Comparison of ENCODE assay signal across 9 mouse cellular contexts in genomic region chr1:136260635-136261238, GRCm38 (mm10). TPM values are rescaled to one million over a fixed set of nuclear protein-coding genes. Genes with fewer than 3 reads are reported as not detected.
DNase-seq lines count a peak whose midpoint lies in the region; ATAC-seq and TF ChIP-seq lines count a peak whose summit lies in the region.
"Had no signal": no experiment of that assay in that cellular context is flagged by ENCODE, and none has a peak within 500 bp of the region (broad histone marks: within the 10 kb centered on the region; RNA-seq: fewer than 3 reads in every experiment).

Gpr25 (minus strand) TSS chr1:136260873.

- TF ChIP-seq EP300 in heart, adult 2 months (IDR thresholded peaks at IDR 0.05; ENCODE audit: insufficient read depth, low read depth, low read length) = no peak
- TF ChIP-seq EP300 in stomach, postnatal 0 days (optimal IDR thresholded peaks at IDR 0.05) = no peak

- TF ChIP-seq POLR2A in heart, adult 2 months (IDR thresholded peaks at IDR 0.05; ENCODE audit: insufficient read depth, low read depth, low read length) = no peak
- TF ChIP-seq POLR2A in testis, adult 2 months (IDR thresholded peaks at IDR 0.05; ENCODE audit: control insufficient read depth, low read depth, low read length) = no peak

- peak within 1 kb of the TSS; percentile 49 for H3K9ac ChIP-seq in heart, adult 2 months (ENCODE audit: low read depth, low read length)
- peak within 1 kb of the TSS; percentile 50 for H3K9ac ChIP-seq in limb, embryonic 15.5 days
- peak within 1 kb of the TSS; percentile 23; the same call in 1 of the 2 replicates for H3K9ac ChIP-seq in stomach, postnatal 0 days (ENCODE audit: low read length)

- H3K4me1 ChIP-seq in heart, adult 2 months (ENCODE audit: control insufficient read depth, insufficient read depth, low read length) = peaks cover 2% of the 10 kb centered on the region; the same call in 1 of the 2 replicates
- peaks cover 16% of the 10 kb centered on the region for H3K4me1 ChIP-seq in testis, adult 2 months (ENCODE audit: control insufficient read depth, insufficient read depth, low read length)
- H3K4me1 ChIP-seq in limb, embryonic 15.5 days = peaks cover 17% of the 10 kb centered on the region
- H3K4me1 ChIP-seq in stomach, postnatal 0 days (replicated peaks; ENCODE audit: control insufficient read depth, insufficient read depth) = peaks cover 6% of the 10 kb centered on the region; the same call in 1 of the 2 replicates

- intact Hi-C loops in heart, adult 2 months (cut with DNase I) = no loop called here
- intact Hi-C loops in heart, postnatal 36 days (cut with DNase I) = no loop called here

- no peak for ATAC-seq in limb, embryonic 15.5 days (ENCODE audit: insufficient number of reproducible peaks, low FRiP score, low TSS enrichment, low read depth)
- peak; percentile 22 for ATAC-seq in stomach, postnatal 0 days (ENCODE audit: low FRiP score, low TSS enrichment)
- ATAC-seq in megakaryocyte progenitor cell, adult 5-6 weeks (replicated peaks; ENCODE audit: poor library complexity) = no peak

- H3K4me3 ChIP-seq in heart, adult 2 months = peak within 1 kb of the TSS; percentile 42
- H3K4me3 ChIP-seq in testis, adult 2 months (ENCODE audit: control insufficient read depth, low read depth, low read length) = peak within 1 kb of the TSS; percentile 75
- H3K4me3 ChIP-seq in limb, embryonic 15.5 days = peak within 1 kb of the TSS; percentile 57
- H3K4me3 ChIP-seq in stomach, postnatal 0 days (ENCODE audit: low read depth, low read length) = peak within 1 kb of the TSS; percentile 51

- no peaks in the 10 kb centered on the region for H3K36me3 ChIP-seq in heart, adult 2 months (ENCODE audit: control insufficient read depth, insufficient read depth, low read length)
- H3K36me3 ChIP-seq in testis, adult 2 months (ENCODE audit: control insufficient read depth, insufficient read depth, low read length) = no peaks in the 10 kb centered on the region
- no peaks in the 10 kb centered on the region for H3K36me3 ChIP-seq in limb, embryonic 15.5 days
- no peaks in the 10 kb centered on the region for H3K36me3 ChIP-seq in stomach, postnatal 0 days (ENCODE audit: control insufficient read depth, insufficient read depth, low read length)

- no peaks in the 10 kb centered on the region for H3K79me2 ChIP-seq in heart, adult 2 months (replicated peaks; ENCODE audit: control insufficient read depth, insufficient read depth, low read length)

- H3K27ac ChIP-seq in heart, adult 2 months = no peak within 1 kb of the TSS
- no peak within 1 kb of the TSS for H3K27ac ChIP-seq in testis, adult 2 months (ENCODE audit: control insufficient read depth, insufficient read depth, low read depth, low read length)
- no peak within 1 kb of the TSS for H3K27ac ChIP-seq in limb, embryonic 15.5 days
- H3K27ac ChIP-seq in stomach, postnatal 0 days (replicated peaks) = no peak within 1 kb of the TSS

- peaks cover 11% of the 10 kb centered on the region for H3K27me3 ChIP-seq in heart, adult 2 months (ENCODE audit: control insufficient read depth, insufficient read depth, low read length)
- H3K27me3 ChIP-seq in testis, adult 2 months (ENCODE audit: control insufficient read depth, insufficient read depth, low read length) = no peaks in the 10 kb centered on the region
- H3K27me3 ChIP-seq in limb, embryonic 15.5 days = peaks cover 63% of the 10 kb centered on the region
- H3K27me3 ChIP-seq in stomach, postnatal 0 days (ENCODE audit: control insufficient read depth, insufficient read depth, low read length) = peaks cover 5% of the 10 kb centered on the region; the same call in 1 of the 2 replicates
- H3K27me3 ChIP-seq: CH12.LX had no signal

- TF ChIP-seq CTCF in heart, adult 2 months (IDR thresholded peaks at IDR 0.05) = no peak
- TF ChIP-seq CTCF in testis, adult 2 months (IDR thresholded peaks at IDR 0.05; ENCODE audit: control insufficient read depth, insufficient read depth, insufficient replicate concordance, low read depth, low read length) = no peak
- TF ChIP-seq CTCF in stomach, postnatal 0 days (IDR thresholded peaks at IDR 0.05; ENCODE audit: low read depth) = no peak

- 9% methylated on average over 28 of the region's 28 CpGs for WGBS in heart, adult 2 months
- 8% methylated on average over 28 of the region's 28 CpGs for WGBS in limb, embryonic 15.5 days
- 12% methylated on average over 28 of the region's 28 CpGs for WGBS in stomach, postnatal 0 days

- no peaks in the 10 kb centered on the region for H3K9me3 ChIP-seq in limb, embryonic 15.5 days
- H3K9me3 ChIP-seq in stomach, postnatal 0 days (ENCODE audit: control insufficient read depth, low read length) = no peaks in the 10 kb centered on the region

- DNase-seq in heart, adult 2 months = no peak
- DNase-seq in heart, postnatal 36 days = no peak
- no peak for DNase-seq in testis, postnatal 14 days (ENCODE audit: low spot score)
- DNase-seq in stomach, postnatal 0 days (ENCODE audit: low spot score) = no peak
- DNase-seq in adrenal gland, postnatal 25 days = no peak

- H3K4me2 ChIP-seq in limb, embryonic 15.5 days = peak within 1 kb of the TSS; percentile 98
- H3K4me2 ChIP-seq in stomach, postnatal 0 days (replicated peaks; ENCODE audit: low read depth) = peak within 1 kb of the TSS; percentile 88

RNA-seq across cellular contexts. Expression of gene Gpr25, which starts in this region (rescaled TPM):
- total RNA-seq in heart, adult 2 months (2021) = not detected
- polyA plus RNA-seq in heart, adult 2 months (2012; rRNA removed) = not detected in 2 replicates
- not detected for total RNA-seq in heart, postnatal 36 days (2021)
- polyA plus RNA-seq in testis, adult 2 months (2012; rRNA removed) = 0.57 and 0.58 TPM in 2 replicates
- not detected in 2 replicates for polyA plus RNA-seq in limb, embryonic 15.5 days (2015; fragmentation: Nextera tagmentation; extraction: Ambion mirVana)
- 0.12 TPM in 1 of 2 replicates, not detected in the other for polyA plus RNA-seq in stomach, postnatal 0 days (2015; fragmentation: Nextera tagmentation; extraction: Ambion mirVana)
- not detected in 2 replicates for total RNA-seq in megakaryocyte progenitor cell, adult 5-6 weeks (2015)
- not detected in 2 replicates for total RNA-seq in megakaryocyte progenitor cell, adult 5-6 weeks (2017)
- not detected in 2 replicates for total RNA-seq in adrenal gland, postnatal 25 days (2021)
- total RNA-seq: CH12.LX had no signal

Comparison
In these comparisons a context has a peak if more than half of its experiments do, and no peak if none do; other contexts are left out.
1. Peak in ATAC-seq, H3K4me3 ChIP-seq, H3K9ac ChIP-seq and H3K4me2 ChIP-seq in stomach, postnatal 0 days; RNA of the gene not detected or under 1 TPM.